Mouse (Mus musculus) embryonic facial prominence, embryonic 11.5 days (tissue): ENCODE measurements around the gene Mea1. TPM values are rescaled to one million over a fixed set of nuclear protein-coding genes. Genes with fewer than 3 reads are reported as not detected.

Experiments
- ATAC-seq: fragments of 200-750 bp; cut with Nextera tagmentation; replicated peaks from 2 replicates; pipeline ENCODE4 v1.8.0; 2017; ENCODE audit warnings: low read depth; ENCODE audit not compliant: insufficient number of reproducible peaks, low FRiP score, low TSS enrichment
- DNase-seq: peaks from one replicate; pipeline ENCODE4 v3.0.0-alpha.2; 2015; ENCODE audit warnings: low spot score
- H3K27ac ChIP-seq: fragments of 300-500 bp; sonication (generic); replicated peaks from 2 replicates; pipeline ENCODE4 v1.5.1; 2014; ENCODE audit warnings: mild to moderate bottlenecking, low read depth, low read length, control low read depth
- H3K27me3 ChIP-seq: fragments of 300-500 bp; sonication (generic); 2 replicates; pipeline ENCODE4 v1.6.1; 2014; ENCODE audit warnings: mild to moderate bottlenecking, low read length, moderate library complexity, mixed read lengths; ENCODE audit not compliant: control insufficient read depth, insufficient read depth
- H3K36me3 ChIP-seq: fragments of 300-500 bp; sonication (generic); replicated peaks from 2 replicates; pipeline ENCODE4 v1.6.1; 2014; ENCODE audit warnings: low read depth, mild to moderate bottlenecking, low read length, moderate library complexity, mixed read lengths; ENCODE audit not compliant: control insufficient read depth, insufficient read depth
- H3K4me1 ChIP-seq: fragments of 300-500 bp; sonication (generic); 2 replicates; pipeline ENCODE4 v1.6.1; 2014; ENCODE audit warnings: low read length, mixed read lengths; ENCODE audit not compliant: control insufficient read depth, insufficient read depth
- H3K4me2 ChIP-seq: fragments of 300-500 bp; sonication (generic); 2 replicates; pipeline ENCODE4 v1.6.1; 2014; ENCODE audit warnings: low read depth, mild to moderate bottlenecking, control low read depth, low read length, moderate library complexity
- H3K4me3 ChIP-seq: fragments of 300-500 bp; sonication (generic); 2 replicates; pipeline ENCODE4 v1.5.1; 2014; ENCODE audit warnings: low read depth, low read length, control low read depth
- H3K9ac ChIP-seq: fragments of 300-500 bp; sonication (generic); replicated peaks from 2 replicates; pipeline ENCODE4 v1.6.1; 2014; ENCODE audit warnings: mild to moderate bottlenecking, control low read depth, low read length
- H3K9me3 ChIP-seq: fragments of 300-500 bp; sonication (generic); replicated peaks from 2 replicates; pipeline ENCODE4 v1.6.1; 2016; ENCODE audit warnings: mild to moderate bottlenecking, low read length, inconsistent platforms, mixed read lengths; ENCODE audit not compliant: control insufficient read depth
- WGBS: fragments of 180-500 bp; shearing (Covaris S2); extraction: QIAGEN DNeasy Blood & Tissue Kit; methylation state at CpG from one replicate; pipeline ENCODE4 v1.1.7; 2014; 5-methylcytosine and 5-hydroxymethylcytosine counted together
- polyA plus RNA-seq: library from polyadenylated mRNA; unstranded; fragments of >200 nt; fragmentation: Nextera tagmentation; extraction: Ambion mirVana; gene quantifications from 2 replicates; pipeline ENCODE4 v1.2.1, GENCODE M21; 2014

Mea1 gene
- polyA plus RNA-seq, 1 experiment from 2014 or later, result 165 TPM

- DNase-seq, result no peak
- Histone ChIP-seq H3K9me3 (no peaks in the 10 kb centered on the region), H3K27me3 (no peaks in the 10 kb centered on the region), H3K4me1 (peaks cover 10% of the 10 kb centered on the region), H3K36me3 (peaks cover 17% of the 10 kb centered on the region), H3K4me3 (peak overlapping the region; percentile 93), H3K27ac (peak overlapping the region; percentile 43), H3K4me2 (peak overlapping the region; percentile 41), H3K9ac (peak overlapping the region; percentile 85)
- peak; percentile 20; the same call in 1 of the 2 replicates for ATAC-seq
- WGBS, result 19% methylated on average over 15 of the region's 15 CpGs
These were observed 3.9 kb upstream of the Mea1 start for GRCm38 (mm10) chr17:46674530-46675283.

GRCm38 (mm10) chr17:46678911-46679310 is 318 bp downstream of the Mea1 start:
- Histone ChIP-seq H3K27me3 (no peaks in the 10 kb centered on the region), H3K9ac (peak overlapping the region; percentile 78), H3K4me1 (peaks cover 10% of the 10 kb centered on the region), H3K4me2 (peak overlapping the region; percentile 66), H3K36me3 (peaks cover 18% of the 10 kb centered on the region), H3K4me3 (no peak overlapping the region), H3K9me3 (no peaks in the 10 kb centered on the region), H3K27ac (no peak overlapping the region; the same call in 1 of the 2 replicates)
- DNase-seq, result no peak
- no peak for ATAC-seq
- 42% methylated on average over 9 of the region's 9 CpGs for WGBS

GRCm38 (mm10) chr17:46679843-46680759 is 1.5 kb downstream of the Mea1 start:
- peak; percentile 0; the same call in 1 of the 2 replicates for ATAC-seq
- peaks cover 20% of the 10 kb centered on the region for H3K36me3 ChIP-seq

GRCm38 (mm10) chr17:46680760-46681373 is 2.3 kb downstream of the Mea1 start, which contains the start of gene Klhdc3:
Gene Klhdc3 (minus strand): TSS chr17:46680914.
- no peaks in the 10 kb centered on the region for H3K27me3 ChIP-seq
- peaks cover 21% of the 10 kb centered on the region for H3K36me3 ChIP-seq

More at GRCm38 (mm10) chr17:46679843-46680759, 1.5 kb downstream of the Mea1 start:
- Histone ChIP-seq H3K4me3 (peak overlapping the region; percentile 83), H3K9ac (peak overlapping the region; percentile 78), H3K4me2 (peak overlapping the region; percentile 66), H3K27ac (peak overlapping the region; percentile 78), H3K9me3 (no peaks in the 10 kb centered on the region), H3K4me1 (peaks cover 7% of the 10 kb centered on the region), H3K27me3 (no peaks in the 10 kb centered on the region)
- peak; percentile 66 for DNase-seq
- WGBS, result 2% methylated on average over 33 of the region's 34 CpGs

GRCm38 (mm10) chr17:46681466-46682118 is 3.0 kb downstream of the Mea1 start:
- ATAC-seq (no peak), DNase-seq (peak; percentile 32)
- Histone ChIP-seq H3K4me2 (peak overlapping the region; percentile 83), H3K27ac (no peak overlapping the region), H3K36me3 (peaks cover 22% of the 10 kb centered on the region), H3K4me3 (peak overlapping the region; percentile 83), H3K9ac (peak overlapping the region; percentile 63), H3K27me3 (no peaks in the 10 kb centered on the region), H3K9me3 (no peaks in the 10 kb centered on the region), H3K4me1 (peaks cover 7% of the 10 kb centered on the region)
- WGBS, result 21% methylated on average over 12 of the region's 12 CpGs

More at GRCm38 (mm10) chr17:46680760-46681373, 2.3 kb downstream of the Mea1 start, which contains the start of gene Klhdc3:
- peaks cover 7% of the 10 kb centered on the region for H3K4me1 ChIP-seq
- H3K4me3 ChIP-seq, result peak within 1 kb of the TSS; percentile 83
- H3K9ac ChIP-seq, result peak within 1 kb of the TSS; percentile 78
- no peaks in the 10 kb centered on the region for H3K9me3 ChIP-seq
- DNase-seq, result peak; percentile 99
- H3K27ac ChIP-seq, result peak within 1 kb of the TSS; percentile 78
- peak; percentile 93 for ATAC-seq
- under 1% methylated on average over 49 of the region's 49 CpGs for WGBS
- H3K4me2 ChIP-seq, result peak within 1 kb of the TSS; percentile 83

- Histone ChIP-seq H3K36me3 (peaks cover 16% of the 10 kb centered on the region), H3K4me1 (peaks cover 7% of the 10 kb centered on the region), H3K9ac (no peak overlapping the region), H3K4me2 (no peak overlapping the region), H3K27ac (no peak overlapping the region), H3K9me3 (no peaks in the 10 kb centered on the region), H3K27me3 (no peaks in the 10 kb centered on the region), H3K4me3 (no peak overlapping the region)
- ATAC-seq, result no peak
- 85% methylated on average over 16 of the region's 16 CpGs for WGBS
- DNase-seq, result no peak
These were observed 4.2 kb downstream of the Mea1 start for GRCm38 (mm10) chr17:46682654-46683389.

GRCm38 (mm10) chr17:46685913-46686312 is 7.3 kb downstream of the Mea1 start:
- H3K4me2 ChIP-seq, result no peak overlapping the region
- WGBS, result 94% methylated on average over 6 of the region's 6 CpGs
- H3K9me3 ChIP-seq, result no peaks in the 10 kb centered on the region
- no peak overlapping the region for H3K27ac ChIP-seq
- H3K36me3 ChIP-seq, result peaks cover 16% of the 10 kb centered on the region
- H3K9ac ChIP-seq, result no peak overlapping the region
- ATAC-seq (no peak), DNase-seq (no peak)
- no peaks in the 10 kb centered on the region for H3K27me3 ChIP-seq
- H3K4me1 ChIP-seq, result no peaks in the 10 kb centered on the region
- no peak overlapping the region for H3K4me3 ChIP-seq
